Mouse (Mus musculus) liver, postnatal 0 days (tissue): ENCODE measurements around the gene Acadsb. TPM values are rescaled to one million over a fixed set of nuclear protein-coding genes. Genes with fewer than 3 reads are reported as not detected.
A peak's percentile ranks its signal among the peaks of the same experiment; 100 is the strongest.

Experiments
- ATAC-seq: fragments of 200-750 bp; cut with Nextera tagmentation; 2 replicates; pipeline ENCODE4 v1.8.0; 2017; ENCODE audit warnings: mild to moderate bottlenecking, moderate library complexity
- DNase-seq: peaks from one replicate; pipeline ENCODE4 v3.0.0-alpha.2; 2016
- H3K27ac ChIP-seq: fragments of 300-500 bp; sonication (generic); 2 replicates; pipeline ENCODE4 v1.5.1; 2014; ENCODE audit warnings: antibody characterized with exemption, moderate library complexity, mild to moderate bottlenecking, low read depth
- H3K27me3 ChIP-seq: fragments of 300-500 bp; sonication (generic); 2 replicates; pipeline ENCODE4 v1.6.1; 2014; ENCODE audit warnings: low read length, control low read depth, mixed read lengths; ENCODE audit not compliant: insufficient read depth
- H3K36me3 ChIP-seq: fragments of 300-500 bp; sonication (generic); replicated peaks from 2 replicates; pipeline ENCODE4 v1.6.1; 2014; ENCODE audit warnings: mild to moderate bottlenecking, control low read depth, low read length, moderate library complexity, mixed read lengths; ENCODE audit not compliant: insufficient read depth
- H3K4me1 ChIP-seq: fragments of 300-500 bp; sonication (generic); 2 replicates; pipeline ENCODE4 v1.6.1; 2014; ENCODE audit warnings: antibody characterized with exemption, mild to moderate bottlenecking, control low read depth; ENCODE audit not compliant: insufficient read depth
- H3K4me2 ChIP-seq: fragments of 300-500 bp; sonication (generic); 2 replicates; pipeline ENCODE4 v1.6.1; 2014; ENCODE audit warnings: low read depth, mild to moderate bottlenecking, low read length, moderate library complexity, mixed read lengths
- H3K4me3 ChIP-seq: fragments of 300-500 bp; sonication (generic); 2 replicates; pipeline ENCODE4 v1.5.1; 2014; ENCODE audit warnings: low read depth, low read length
- H3K9ac ChIP-seq: fragments of 300-500 bp; sonication (generic); replicated peaks from 2 replicates; pipeline ENCODE4 v1.6.1; 2014; ENCODE audit warnings: mild to moderate bottlenecking, moderate library complexity
- H3K9me3 ChIP-seq: fragments of 300-500 bp; sonication (generic); 2 replicates; pipeline ENCODE4 v1.6.1; 2016; ENCODE audit warnings: mild to moderate bottlenecking, control low read depth, low read length, mixed read lengths
- CTCF ChIP-seq: sonication (generic); IDR thresholded peaks from 2 replicates; pipeline ENCODE4 v1.5.1; 2016; ENCODE audit warnings: antibody characterized with exemption, low read depth
- EP300 ChIP-seq: IDR thresholded peaks from 2 replicates; pipeline ENCODE4 v1.6.1; 2016; ENCODE audit warnings: antibody characterized with exemption, low read depth, mild to moderate bottlenecking
- WGBS: fragments of 180-500 bp; shearing (Covaris S2); extraction: QIAGEN DNeasy Blood & Tissue Kit; methylation state at CpG from one replicate; pipeline ENCODE4 v1.1.7; 2014; ENCODE audit not compliant: insufficient replicate concordance; 5-methylcytosine and 5-hydroxymethylcytosine counted together
- polyA plus RNA-seq: library from polyadenylated mRNA; unstranded; fragments of >200 nt; fragmentation: Nextera tagmentation; extraction: Ambion mirVana; gene quantifications from 2 replicates; pipeline ENCODE4 v1.2.1, GENCODE M21; 2015

Gene Acadsb
- 27.1 and 28.2 TPM in 2 replicates for polyA plus RNA-seq

GRCm38 (mm10) chr7:131410416-131411058, at the start of gene Acadsb, which contains the start of gene Ikzf5:
Gene Acadsb, plus strand, starts transcription at chr7:131410601.
Gene Ikzf5, minus strand, starts transcription at chr7:131410521.
- Histone ChIP-seq H3K9me3 (no peaks in the 10 kb centered on the region), H3K4me2 (peak within 1 kb of the TSS; percentile 94), H3K4me3 (peak within 1 kb of the TSS; percentile 81), H3K27me3 (no peaks in the 10 kb centered on the region), H3K36me3 (no peaks in the 10 kb centered on the region), H3K9ac (peak within 1 kb of the TSS; percentile 93), H3K27ac (peak within 1 kb of the TSS; percentile 84), H3K4me1 (peaks cover 16% of the 10 kb centered on the region)
- ATAC-seq (peak; percentile 100), DNase-seq (peak; percentile 100)
- no peak for TF ChIP-seq CTCF
- TF ChIP-seq EP300: peak; percentile 91
- under 1% methylated on average over 34 of the region's 42 CpGs for WGBS

GRCm38 (mm10) chr7:131362269-131362614, 48.2 kb upstream of the Acadsb start:
- Histone ChIP-seq H3K27me3 (no peaks in the 10 kb centered on the region), H3K27ac (peak overlapping the region; percentile 95), H3K9ac (peak overlapping the region; percentile 96), H3K9me3 (no peaks in the 10 kb centered on the region), H3K4me3 (peak overlapping the region; percentile 93), H3K36me3 (peaks cover 19% of the 10 kb centered on the region), H3K4me1 (peaks cover 11% of the 10 kb centered on the region), H3K4me2 (peak overlapping the region; percentile 98)
- TF ChIP-seq EP300: no peak
- ATAC-seq (peak; percentile 74), DNase-seq (no peak)
- WGBS: under 1% methylated on average over 29 of the region's 35 CpGs

- TF ChIP-seq CTCF: no peak
- no peak for TF ChIP-seq EP300
- peak; percentile 98 for ATAC-seq
- Histone ChIP-seq H3K9me3 (no peaks in the 10 kb centered on the region), H3K9ac (peak within 1 kb of the TSS; percentile 96), H3K4me1 (peaks cover 11% of the 10 kb centered on the region), H3K36me3 (peaks cover 15% of the 10 kb centered on the region), H3K27ac (peak within 1 kb of the TSS; percentile 95), H3K4me2 (peak within 1 kb of the TSS; percentile 98), H3K4me3 (peak within 1 kb of the TSS; percentile 93), H3K27me3 (no peaks in the 10 kb centered on the region)
- WGBS: under 1% methylated on average over 53 of the region's 55 CpGs
- DNase-seq: peak; percentile 93
Measured at GRCm38 (mm10) chr7:131362615-131363300, 47.6 kb upstream of the Acadsb start, which contains the start of gene 2310057M21Rik. Gene 2310057M21Rik, minus strand, starts transcription at chr7:131362759.

DNA sequence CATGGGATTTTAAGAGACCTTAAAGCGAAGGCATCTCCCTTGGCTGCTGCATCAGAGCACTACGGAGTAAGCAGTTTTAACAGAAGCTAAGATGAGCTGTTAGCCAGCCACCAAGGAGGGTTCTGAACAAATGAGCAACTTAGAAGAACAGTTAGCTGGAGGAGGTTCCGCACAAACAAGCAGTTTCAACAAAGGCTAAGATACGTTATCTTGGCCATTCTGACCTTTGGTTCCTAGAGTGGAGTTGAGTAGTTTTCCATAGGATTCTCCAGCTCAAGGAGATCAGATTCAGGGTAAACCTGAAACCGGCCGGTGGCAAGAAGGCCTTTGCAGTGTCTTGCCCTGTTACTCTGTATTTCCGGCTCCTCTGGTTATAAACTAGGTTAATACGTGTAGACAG, 46.3 kb upstream of the Acadsb start:
- Histone ChIP-seq H3K27ac (no peak overlapping the region), H3K4me3 (no peak overlapping the region), H3K4me2 (no peak overlapping the region), H3K9me3 (no peaks in the 10 kb centered on the region), H3K27me3 (no peaks in the 10 kb centered on the region), H3K9ac (no peak overlapping the region), H3K36me3 (peaks cover 3% of the 10 kb centered on the region; the same call in 1 of the 2 replicates), H3K4me1 (peaks cover 11% of the 10 kb centered on the region)
- ATAC-seq (no peak), DNase-seq (no peak)
- TF ChIP-seq EP300 (no peak), CTCF (no peak)
- WGBS: 83% methylated on average over 8 of the region's 8 CpGs

- no peaks in the 10 kb centered on the region for H3K27me3 ChIP-seq
- no peaks in the 10 kb centered on the region for H3K36me3 ChIP-seq
- H3K9me3 ChIP-seq: no peaks in the 10 kb centered on the region
- no peak for TF ChIP-seq EP300
- peak; percentile 96 for TF ChIP-seq CTCF
- DNase-seq (peak; percentile 90), ATAC-seq (peak; percentile 95)
- peaks cover 16% of the 10 kb centered on the region for H3K4me1 ChIP-seq
- WGBS: 4% methylated on average over 47 of the region's 47 CpGs
- peak within 1 kb of the TSS; percentile 75 for H3K4me3 ChIP-seq
- H3K9ac ChIP-seq: peak within 1 kb of the TSS; percentile 84
- peak within 1 kb of the TSS; percentile 91 for H3K4me2 ChIP-seq
- peak within 1 kb of the TSS; percentile 90 for H3K27ac ChIP-seq
Measured at GRCm38 (mm10) chr7:131370648-131371469, 39.5 kb upstream of the Acadsb start, which contains the start of gene Pstk. Gene Pstk, plus strand, starts transcription at chr7:131371141.
